Mouse (Mus musculus): ENCODE measurements at regions not wholly inside any gene's neighbourhood (a gene's known extent, or its start where the extent isn't known, plus 50 kb on each side); places are given as distances from the start of the nearest gene placed in this dataset.

GRCm38 (mm10) chr17:52448701-52449100 lies 153.8 kb upstream of the Kcnh8 start:
- DNase-seq (ENCODE audit: low read depth, low spot score): no peak

- no peak for DNase-seq (ENCODE audit: low read depth, low spot score)
Observed at GRCm38 (mm10) chr17:52459303-52459996, 143.1 kb upstream of the Kcnh8 start.

GRCm38 (mm10) chr17:52459997-52460387 lies 142.5 kb upstream of the Kcnh8 start:
- DNase-seq (ENCODE audit: low read depth, low spot score): no peak

- DNase-seq (ENCODE audit: low read depth, low spot score): no peak
Observed at GRCm38 (mm10) chr17:52461264-52461663, 141.2 kb upstream of the Kcnh8 start.

- peak; percentile 37 for DNase-seq (ENCODE audit: low read depth, low spot score)
Observed at GRCm38 (mm10) chr17:52461709-52462141, 140.8 kb upstream of the Kcnh8 start.

- DNase-seq (ENCODE audit: low read depth, low spot score): no peak
Observed at GRCm38 (mm10) chr17:52462361-52462760, 140.1 kb upstream of the Kcnh8 start.

- DNase-seq (ENCODE audit: low read depth, low spot score): no peak
Observed at GRCm38 (mm10) chr17:52468464-52468863, 134.0 kb upstream of the Kcnh8 start.

- DNase-seq (ENCODE audit: low read depth, low spot score): no peak
Observed at GRCm38 (mm10) chr17:52479327-52480086, 123.0 kb upstream of the Kcnh8 start.

- no peak for DNase-seq (ENCODE audit: low read depth, low spot score)
Observed at GRCm38 (mm10) chr17:52480087-52480638, 122.3 kb upstream of the Kcnh8 start.

GRCm38 (mm10) chr17:52506760-52507159 lies 95.7 kb upstream of the Kcnh8 start:
- DNase-seq (ENCODE audit: low read depth, low spot score): no peak

GRCm38 (mm10) chr17:52530260-52530659 lies 72.2 kb upstream of the Kcnh8 start:
- no peak for DNase-seq (ENCODE audit: low read depth, low spot score)
